Mouse (Mus musculus) yolk sac, embryonic 10.5 days (tissue): Measurements from ENCODE around the gene Dcaf5.
A peak's percentile ranks its signal among the peaks of the same experiment; 100 is the strongest.
"Not testable (repeated sequence)": the region's sequence is repeated elsewhere in the genome, so short reads cannot be mapped to it uniquely, and the experiment has no call there.

Experiments
- DNase-seq: peaks from one replicate; pipeline ENCODE4 v3.0.0-alpha.2; 2017; ENCODE audit warnings: low spot score

Gene Dcaf5

GRCm38 (mm10) chr12:80436336-80436976, at the start of gene Dcaf5:
TSS of gene Dcaf5 (minus strand) at chr12:80436601.
- peak; percentile 85 for DNase-seq

- DNase-seq, result no peak
These were observed 47.0 kb upstream of the Dcaf5 start for GRCm38 (mm10) chr12:80483397-80483796.

GRCm38 (mm10) chr12:80479986-80480385, 43.6 kb upstream of the Dcaf5 start:
- no peak for DNase-seq

- DNase-seq, result no peak
These were observed 37.3 kb upstream of the Dcaf5 start for GRCm38 (mm10) chr12:80473731-80474130.

GRCm38 (mm10) chr12:80471926-80472325, 35.5 kb upstream of the Dcaf5 start:
- DNase-seq, result no peak

- DNase-seq, result no peak
These were observed 33.8 kb upstream of the Dcaf5 start for GRCm38 (mm10) chr12:80470206-80470605.

- peak; percentile 42 for DNase-seq
These were observed 27.4 kb upstream of the Dcaf5 start for GRCm38 (mm10) chr12:80463666-80464269.

GRCm38 (mm10) chr12:80462942-80463651, 26.7 kb upstream of the Dcaf5 start, which contains the start of gene Exd2:
TSS of gene Exd2 (plus strand) at chr12:80463095.
- DNase-seq, result peak; percentile 90

GRCm38 (mm10) chr12:80462292-80462896, 26.0 kb upstream of the Dcaf5 start:
- not testable (repeated sequence) for DNase-seq

GRCm38 (mm10) chr12:80458033-80458432, 21.6 kb upstream of the Dcaf5 start:
- DNase-seq, result no peak

GRCm38 (mm10) chr12:80453506-80453905, 17.1 kb upstream of the Dcaf5 start:
- no peak for DNase-seq

- no peak for DNase-seq
These were observed 8.2 kb upstream of the Dcaf5 start for GRCm38 (mm10) chr12:80444525-80445109.

- no peak for DNase-seq
These were observed 4.6 kb upstream of the Dcaf5 start for GRCm38 (mm10) chr12:80440957-80441356.

- peak; percentile 27 for DNase-seq
These were observed 762 bp upstream of the Dcaf5 start for GRCm38 (mm10) chr12:80437051-80437675.

GRCm38 (mm10) chr12:80435887-80436286, 514 bp downstream of the Dcaf5 start:
- DNase-seq, result peak; percentile 61

GRCm38 (mm10) chr12:80434961-80435691, 1.3 kb downstream of the Dcaf5 start:
- DNase-seq, result peak; percentile 85

- no peak for DNase-seq
These were observed 1.8 kb downstream of the Dcaf5 start for GRCm38 (mm10) chr12:80434601-80434960.

- no peak for DNase-seq
These were observed 3.1 kb downstream of the Dcaf5 start for GRCm38 (mm10) chr12:80433266-80433665.

- DNase-seq, result no peak
These were observed 8.7 kb downstream of the Dcaf5 start for GRCm38 (mm10) chr12:80427683-80428082.

- DNase-seq, result no peak
These were observed 21.3 kb downstream of the Dcaf5 start for GRCm38 (mm10) chr12:80415100-80415499.

GRCm38 (mm10) chr12:80410855-80411254, 25.5 kb downstream of the Dcaf5 start:
- DNase-seq, result no peak
